In genomic region chr14:32482061-32482460, GRCm38 (mm10) we compare ENCODE assay signal across 7 mouse cellular contexts. TPM values are rescaled to one million over a fixed set of nuclear protein-coding genes. Genes with fewer than 3 reads are reported as not detected.
DNase-seq lines count a peak whose midpoint lies in the region; ATAC-seq and TF ChIP-seq lines count a peak whose summit lies in the region.

No protein-coding gene starts in this region.

- TF ChIP-seq EP300 in liver, embryonic 14.5 days (IDR thresholded peaks at IDR 0.05; ENCODE audit: low read depth), result no peak

- no peak overlapping the region for H3K4me3 ChIP-seq in liver, embryonic 14.5 days (ENCODE audit: insufficient read depth in 1 of 2, low read depth in 2 of 2, low read length in 2 of 2)
- no peak overlapping the region for H3K4me3 ChIP-seq in liver, embryonic 12.5 days

- H3K9me3 ChIP-seq in liver, embryonic 14.5 days (ENCODE audit: control insufficient read depth, low read length), result no peaks in the 10 kb centered on the region
- no peaks in the 10 kb centered on the region for H3K9me3 ChIP-seq in liver, embryonic 12.5 days (replicated peaks)

- H3K4me1 ChIP-seq in liver, embryonic 14.5 days (replicated peaks; ENCODE audit: control insufficient read depth in 2 of 2, insufficient read depth in 2 of 2, low read length in 1 of 2), result no peaks in the 10 kb centered on the region
- H3K4me1 ChIP-seq in liver, embryonic 12.5 days, result no peaks in the 10 kb centered on the region

- no peak overlapping the region for H3K4me2 ChIP-seq in liver, embryonic 14.5 days (ENCODE audit: low read depth)
- H3K4me2 ChIP-seq in liver, embryonic 12.5 days, result no peak overlapping the region

- no peaks in the 10 kb centered on the region for H3K36me3 ChIP-seq in liver, embryonic 14.5 days (replicated peaks; ENCODE audit: control insufficient read depth, insufficient read depth, low read depth)
- H3K36me3 ChIP-seq in liver, embryonic 12.5 days, result no peaks in the 10 kb centered on the region

- peak in 2 of 3 experiments; percentile 2 to 17 for DNase-seq in liver, embryonic 14.5 days (ENCODE audit: low read depth in 3 of 3, low spot score in 3 of 3)
- DNase-seq in MEL-GATA-1-ER (ENCODE audit: extremely low read depth, low read depth), result peak; percentile 24
- DNase-seq in c-Kit-positive CD71-positive TER-119-positive erythroid progenitor cells, embryonic 14.5 days (ENCODE audit: low spot score), result peak; percentile 8
- peak; percentile 13 for DNase-seq in lung, postnatal 14 days
- no peak for DNase-seq in urinary bladder, postnatal 10 days (ENCODE audit: low spot score)
- no peak for DNase-seq in frontal cortex, postnatal 36 days (ENCODE audit: low spot score in 2 of 2)

- WGBS in liver, embryonic 14.5 days (ENCODE audit: insufficient replicate concordance), result 5% methylated on average over 3 of the region's 3 CpGs
- WGBS in liver, embryonic 12.5 days (ENCODE audit: insufficient replicate concordance), result 6% methylated on average over 3 of the region's 3 CpGs

- H3K9ac ChIP-seq in liver, embryonic 14.5 days (replicated peaks), result no peak overlapping the region
- no peak overlapping the region for H3K9ac ChIP-seq in liver, embryonic 12.5 days

- TF ChIP-seq CTCF in liver, embryonic 14.5 days (IDR thresholded peaks at IDR 0.05; ENCODE audit: low read depth), result peak; percentile 80

- no peak overlapping the region for H3K27ac ChIP-seq in liver, embryonic 14.5 days
- H3K27ac ChIP-seq in liver, embryonic 12.5 days, result no peak overlapping the region

- H3K27me3 ChIP-seq in liver, embryonic 14.5 days (ENCODE audit: control insufficient read depth, insufficient read depth, low read length), result no peaks in the 10 kb centered on the region
- H3K27me3 ChIP-seq in liver, embryonic 12.5 days (replicated peaks), result peaks cover 24% of the 10 kb centered on the region; the same call in 1 of the 2 replicates

- ATAC-seq in liver, embryonic 14.5 days (ENCODE audit: insufficient read depth), result no peak
- no peak for ATAC-seq in liver, embryonic 12.5 days

RNA-seq across cellular contexts. Expression of gene Chat, which starts 16.3 kb away (rescaled TPM):
- polyA plus RNA-seq in liver, embryonic 14.5 days (2012; rRNA removed), result not detected in 2 replicates
- polyA plus RNA-seq in liver, embryonic 14.5 days (2014; fragmentation: Nextera tagmentation; extraction: Ambion mirVana), result not detected in 2 replicates
- polyA plus RNA-seq in liver, embryonic 12.5 days (2016; fragmentation: Nextera tagmentation; extraction: Ambion mirVana), result not detected in 2 replicates

RNA-seq across cellular contexts. Expression of gene Slc18a3, which starts 17.4 kb away (rescaled TPM):
- not detected in 2 replicates for polyA plus RNA-seq in liver, embryonic 14.5 days (2012; rRNA removed)
- not detected in 2 replicates for polyA plus RNA-seq in liver, embryonic 14.5 days (2014; fragmentation: Nextera tagmentation; extraction: Ambion mirVana)
- 0.05 TPM in 1 of 2 replicates, not detected in the other for polyA plus RNA-seq in liver, embryonic 12.5 days (2016; fragmentation: Nextera tagmentation; extraction: Ambion mirVana)

RNA-seq across cellular contexts. Expression of gene Ercc6, which starts 31.3 kb away (rescaled TPM):
- 2.5 and 3.4 TPM in 2 replicates for polyA plus RNA-seq in liver, embryonic 14.5 days (2012; rRNA removed)
- polyA plus RNA-seq in liver, embryonic 14.5 days (2014; fragmentation: Nextera tagmentation; extraction: Ambion mirVana), result 5.4 and 6.5 TPM in 2 replicates
- 13.3 and 14.8 TPM in 2 replicates for polyA plus RNA-seq in liver, embryonic 12.5 days (2016; fragmentation: Nextera tagmentation; extraction: Ambion mirVana)

Comparison
In these comparisons a context has a peak if more than half of its experiments do, and no peak if none do; other contexts are left out.
1. DNase-seq: peak in liver, embryonic 14.5 days (2 of 3), MEL-GATA-1-ER (single experiment), c-Kit-positive CD71-positive TER-119-positive erythroid progenitor cells, embryonic 14.5 days (single experiment) and lung, postnatal 14 days (single experiment); none in urinary bladder, postnatal 10 days (single experiment) and frontal cortex, postnatal 36 days (0 of 2).